11 mouse cellular contexts compared by ENCODE assay signal in the genomic region with DNA sequence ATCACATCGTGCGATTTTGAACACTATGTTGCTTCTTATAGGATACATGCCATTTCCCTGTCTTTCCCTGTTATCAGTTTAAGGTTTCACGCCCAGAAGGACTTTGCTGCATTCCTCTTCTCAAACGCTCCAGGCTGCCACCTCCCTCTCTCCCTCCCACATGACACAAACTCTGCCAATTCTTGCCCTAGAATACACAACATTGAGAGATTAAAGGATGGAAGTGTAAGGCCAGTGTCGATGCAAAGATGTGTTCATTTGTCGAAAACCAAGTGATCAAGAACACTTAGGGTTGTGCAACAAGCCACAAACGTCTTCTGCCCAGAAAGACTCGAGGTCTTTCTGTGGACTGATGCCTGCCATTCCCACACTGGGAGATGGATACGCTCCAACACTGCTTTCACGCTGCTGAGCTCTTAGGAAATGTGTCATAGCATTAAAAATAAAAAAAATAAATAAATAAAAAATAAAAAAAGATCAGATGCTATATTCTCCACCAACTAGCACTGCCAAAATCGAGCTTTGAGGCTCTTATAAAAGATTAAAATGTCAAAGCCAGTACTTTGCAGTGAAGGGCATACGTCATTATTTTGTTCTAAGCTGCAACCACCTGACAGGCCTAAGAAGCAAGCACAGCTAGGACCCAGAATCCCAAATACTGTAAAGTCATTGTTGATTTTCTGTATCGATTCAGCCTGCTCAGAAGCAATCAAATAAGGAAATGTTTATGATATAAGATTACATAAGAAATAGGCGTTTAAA. TPM values are rescaled to one million over a fixed set of nuclear protein-coding genes. Genes with fewer than 3 reads are reported as not detected.
A peak's percentile ranks its signal among the peaks of the same experiment; 100 is the strongest.
DNase-seq lines count a peak whose midpoint lies in the region; ATAC-seq and TF ChIP-seq lines count a peak whose summit lies in the region.
"Had no signal": no experiment of that assay in that cellular context is flagged by ENCODE, and none has a peak within 500 bp of the region (broad histone marks: within the 10 kb centered on the region; RNA-seq: fewer than 3 reads in every experiment).

No protein-coding gene starts in this region.

- no peak for DNase-seq in frontal cortex, postnatal 10 days (ENCODE audit: low spot score in 2 of 2)
- DNase-seq in liver, adult 2 months (ENCODE audit: extremely low read depth, low read depth, low spot score): peak; percentile 19
- no peak for DNase-seq in liver, postnatal 0 days
- DNase-seq in brain, embryonic 14.5 days (ENCODE audit: low read depth): peak; percentile 37
- peak; percentile 18 for DNase-seq in lung, postnatal 25 days (ENCODE audit: low spot score)
- DNase-seq in urinary bladder, postnatal 10 days (ENCODE audit: low spot score): no peak
- DNase-seq: thymus, adult 18-20 months had no signal

- H3K27me3 ChIP-seq in liver, adult 2 months (ENCODE audit: control insufficient read depth, insufficient read depth, low read length): no peaks in the 10 kb centered on the region
- no peaks in the 10 kb centered on the region for H3K27me3 ChIP-seq in liver, postnatal 0 days (ENCODE audit: insufficient read depth, low read length)
- H3K27me3 ChIP-seq: embryonic facial prominence, embryonic 15.5 days had no signal

- no peak overlapping the region for H3K4me2 ChIP-seq in liver, postnatal 0 days (ENCODE audit: low read depth, low read length)
- H3K4me2 ChIP-seq: embryonic facial prominence, embryonic 15.5 days had no signal

- no peak for TF ChIP-seq POLR2A in liver, adult 2 months (IDR thresholded peaks at IDR 0.05; ENCODE audit: extremely low read depth, insufficient read depth, low read length)
- TF ChIP-seq POLR2A in brain, embryonic 14.5 days (IDR thresholded peaks at IDR 0.05; ENCODE audit: borderline replicate concordance, extremely low read depth, insufficient read depth, insufficient read length, poor library complexity, severe bottlenecking): no peak

- no peak overlapping the region for H3K27ac ChIP-seq in liver, adult 2 months (replicated peaks; ENCODE audit: insufficient read depth, low read depth, low read length)
- no peak overlapping the region for H3K27ac ChIP-seq in liver, postnatal 0 days (ENCODE audit: low read depth)
- H3K27ac ChIP-seq: embryonic facial prominence, embryonic 15.5 days; liver, embryonic 14.5 days had no signal

- no peaks in the 10 kb centered on the region for H3K79me2 ChIP-seq in liver, adult 2 months (ENCODE audit: control insufficient read depth, insufficient read depth, low read length)

- no peaks in the 10 kb centered on the region for H3K36me3 ChIP-seq in liver, adult 2 months (ENCODE audit: control insufficient read depth, insufficient read depth, low read length)
- no peaks in the 10 kb centered on the region for H3K36me3 ChIP-seq in liver, postnatal 0 days (replicated peaks; ENCODE audit: insufficient read depth, low read length)
- H3K36me3 ChIP-seq: embryonic facial prominence, embryonic 15.5 days had no signal

- ATAC-seq in frontal cortex, adult (ENCODE audit: low TSS enrichment): peak; percentile 95
- no peak for ATAC-seq in liver, postnatal 0 days
- no peak for ATAC-seq in granulocyte monocyte progenitor cell, adult 5-6 weeks (replicated peaks; ENCODE audit: poor library complexity, severe bottlenecking)

- no peak for TF ChIP-seq EP300 in liver, postnatal 0 days (IDR thresholded peaks at IDR 0.05; ENCODE audit: low read depth)

- 57% methylated on average over 14 of the region's 14 CpGs for WGBS in liver, adult 2 months
- 65% methylated on average over 14 of the region's 14 CpGs for WGBS in liver, postnatal 0 days (ENCODE audit: insufficient replicate concordance)

- no peaks in the 10 kb centered on the region for H3K4me1 ChIP-seq in liver, adult 2 months (ENCODE audit: control insufficient read depth, insufficient read depth, low read length)
- H3K4me1 ChIP-seq in liver, postnatal 0 days (ENCODE audit: insufficient read depth): no peaks in the 10 kb centered on the region

- TF ChIP-seq CTCF in liver, adult 2 months (IDR thresholded peaks at IDR 0.05; ENCODE audit: low read depth, low read length): no peak
- no peak for TF ChIP-seq CTCF in liver, postnatal 0 days (IDR thresholded peaks at IDR 0.05; ENCODE audit: low read depth)
- TF ChIP-seq CTCF in brain, embryonic 14.5 days (IDR thresholded peaks at IDR 0.05; ENCODE audit: borderline replicate concordance, extremely low read depth, insufficient read depth, insufficient read length): no peak

- H3K9ac ChIP-seq in liver, adult 2 months (ENCODE audit: low read depth, low read length): no peak overlapping the region
- H3K9ac ChIP-seq in liver, postnatal 0 days (replicated peaks): no peak overlapping the region
- H3K9ac ChIP-seq: embryonic facial prominence, embryonic 15.5 days; liver, embryonic 14.5 days had no signal

- H3K9me3 ChIP-seq in liver, postnatal 0 days (ENCODE audit: low read length): 0 out of 2 replicates have a peak, but pooled peaks cover 5% of the 10 kb centered on the region
- H3K9me3 ChIP-seq: embryonic facial prominence, embryonic 15.5 days had no signal

- H3K4me3 ChIP-seq in liver, adult 2 months (ENCODE audit: insufficient read depth, low read depth, low read length): no peak overlapping the region
- no peak overlapping the region for H3K4me3 ChIP-seq in liver, postnatal 0 days (ENCODE audit: low read depth, low read length)
- H3K4me3 ChIP-seq: embryonic facial prominence, embryonic 15.5 days had no signal

RNA-seq across cellular contexts. Expression of gene Slk, which starts 19.5 kb away (rescaled TPM):
- 21.7 and 27.3 TPM in 2 replicates for total RNA-seq in liver, adult 2 months (2014; rRNA removed)
- 3.7 and 5.3 TPM in 2 replicates for polyA plus RNA-seq in liver, adult 2 months (2012; rRNA removed)
- 6.0 and 6.5 TPM in 2 replicates for polyA plus RNA-seq in liver, postnatal 0 days (2015; fragmentation: Nextera tagmentation; extraction: Ambion mirVana)
- polyA plus RNA-seq in brain, embryonic 14.5 days (2012; rRNA removed): 20.0 and 23.7 TPM in 2 replicates
- 98.3 and 101 TPM in 2 replicates for total RNA-seq in granulocyte monocyte progenitor cell, adult 5-6 weeks (2014; fragmentation: Nextera tagmentation)
- total RNA-seq in granulocyte monocyte progenitor cell, adult 5-6 weeks (2017): 158 and 172 TPM in 2 replicates

RNA-seq across cellular contexts. Expression of gene Stn1, which starts 22.6 kb away (rescaled TPM):
- total RNA-seq in liver, adult 2 months (2014; rRNA removed): 3.7 and 5.0 TPM in 2 replicates
- polyA plus RNA-seq in liver, adult 2 months (2012; rRNA removed): 3.7 and 4.7 TPM in 2 replicates
- polyA plus RNA-seq in liver, postnatal 0 days (2015; fragmentation: Nextera tagmentation; extraction: Ambion mirVana): 4.4 and 5.4 TPM in 2 replicates
- 23.9 and 24.8 TPM in 2 replicates for polyA plus RNA-seq in brain, embryonic 14.5 days (2012; rRNA removed)
- 2.6 and 5.5 TPM in 2 replicates for total RNA-seq in granulocyte monocyte progenitor cell, adult 5-6 weeks (2014; fragmentation: Nextera tagmentation)
- 5.5 and 7.1 TPM in 2 replicates for total RNA-seq in granulocyte monocyte progenitor cell, adult 5-6 weeks (2017)

Comparison
In these comparisons a context has a peak if more than half of its experiments do, and no peak if none do; other contexts are left out.
1. DNase-seq: peak in liver, adult 2 months (single experiment), brain, embryonic 14.5 days (single experiment) and lung, postnatal 25 days (single experiment); none in frontal cortex, postnatal 10 days (0 of 2), liver, postnatal 0 days (single experiment) and urinary bladder, postnatal 10 days (single experiment).